Mouse (Mus musculus): Measurements from ENCODE around the gene Nckap5l.

- no peak for TF ChIP-seq GATA1 (IDR thresholded peaks at IDR 0.05; ENCODE audit: borderline replicate concordance, low read length)
- no peak for TF ChIP-seq FLI1 (IDR thresholded peaks at IDR 0.05; ENCODE audit: low read length)
Observed at GRCm38 (mm10) chr15:99438966-99439698, 18.4 kb downstream of the Nckap5l start.
